Mouse (Mus musculus) lung, postnatal 0 days (tissue): Measurements from ENCODE around the gene Cbln1.

Source experiments
- CTCF ChIP-seq: IDR thresholded peaks from 2 replicates; pipeline ENCODE4 v1.5.1; 2016; ENCODE audit warnings: antibody characterized with exemption, mild to moderate bottlenecking
- EP300 ChIP-seq: IDR thresholded peaks from 2 replicates; pipeline ENCODE4 v1.6.1; 2016; ENCODE audit warnings: antibody characterized with exemption, mild to moderate bottlenecking, control low read depth

- TF ChIP-seq CTCF (no peak), EP300 (no peak)
Measured at GRCm38 (mm10) chr8:87489841-87490415, 17.5 kb upstream of the Cbln1 start.
